In the genomic region with DNA sequence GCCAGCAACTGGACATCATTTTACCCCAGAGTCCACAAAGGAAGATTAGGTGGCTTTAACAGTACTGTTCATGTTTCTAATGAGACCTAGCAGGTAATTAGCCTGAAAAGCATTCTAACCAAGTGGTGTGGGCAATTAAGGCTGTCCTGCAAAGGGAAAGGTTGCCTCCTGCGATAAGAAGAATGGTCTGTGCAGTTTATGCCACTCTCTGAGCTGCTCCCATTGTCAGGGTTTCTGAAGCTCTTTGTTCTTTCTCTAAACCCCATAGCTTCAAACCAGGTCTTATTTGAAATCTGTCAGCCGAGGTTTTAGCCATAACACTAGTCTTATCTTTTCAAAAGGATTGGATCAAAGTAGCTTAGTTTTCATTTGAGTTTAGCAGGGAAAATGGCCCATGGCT, we compare ENCODE assay signal across 19 mouse cellular contexts.
"Had no signal": no experiment of that assay in that cellular context is flagged by ENCODE, and none has a peak within 500 bp of the region (broad histone marks: within the 10 kb centered on the region; RNA-seq: fewer than 3 reads in every experiment).

No protein-coding gene starts in this region.

- DNase-seq: kidney, adult 11 months; kidney, adult 9 months; kidney, postnatal 14 days; kidney, postnatal 4 days; left cerebral cortex, postnatal 4 days; liver, postnatal 0 days; lung, embryonic 14.5 days; right cerebral cortex, postnatal 14 days; right cerebral cortex, postnatal 4 days; thymus, adult 2 months; thymus, postnatal 14 days; thymus, postnatal 4 days had no signal

- H3K4me3 ChIP-seq: limb, embryonic 12.5 days; limb, embryonic 15.5 days had no signal

- H3K36me3 ChIP-seq: limb, embryonic 12.5 days; limb, embryonic 15.5 days had no signal

- H3K27me3 ChIP-seq: limb, embryonic 12.5 days; limb, embryonic 15.5 days had no signal

- H3K9ac ChIP-seq: limb, embryonic 12.5 days; limb, embryonic 15.5 days; liver, embryonic 14.5 days; liver, postnatal 0 days; lung, embryonic 14.5 days had no signal

- H3K4me1 ChIP-seq: limb, embryonic 12.5 days; limb, embryonic 15.5 days had no signal

- H3K27ac ChIP-seq: limb, embryonic 12.5 days; limb, embryonic 15.5 days; liver, embryonic 14.5 days; macrophage; stomach, postnatal 0 days had no signal

- H3K9me3 ChIP-seq: limb, embryonic 12.5 days; limb, embryonic 15.5 days had no signal

- ATAC-seq: liver, postnatal 0 days; lung, postnatal 0 days had no signal

- H3K4me2 ChIP-seq: limb, embryonic 12.5 days; limb, embryonic 15.5 days; liver, embryonic 11.5 days; lung, embryonic 14.5 days had no signal
